9 mouse cellular contexts compared by ENCODE assay signal in the genomic region with DNA sequence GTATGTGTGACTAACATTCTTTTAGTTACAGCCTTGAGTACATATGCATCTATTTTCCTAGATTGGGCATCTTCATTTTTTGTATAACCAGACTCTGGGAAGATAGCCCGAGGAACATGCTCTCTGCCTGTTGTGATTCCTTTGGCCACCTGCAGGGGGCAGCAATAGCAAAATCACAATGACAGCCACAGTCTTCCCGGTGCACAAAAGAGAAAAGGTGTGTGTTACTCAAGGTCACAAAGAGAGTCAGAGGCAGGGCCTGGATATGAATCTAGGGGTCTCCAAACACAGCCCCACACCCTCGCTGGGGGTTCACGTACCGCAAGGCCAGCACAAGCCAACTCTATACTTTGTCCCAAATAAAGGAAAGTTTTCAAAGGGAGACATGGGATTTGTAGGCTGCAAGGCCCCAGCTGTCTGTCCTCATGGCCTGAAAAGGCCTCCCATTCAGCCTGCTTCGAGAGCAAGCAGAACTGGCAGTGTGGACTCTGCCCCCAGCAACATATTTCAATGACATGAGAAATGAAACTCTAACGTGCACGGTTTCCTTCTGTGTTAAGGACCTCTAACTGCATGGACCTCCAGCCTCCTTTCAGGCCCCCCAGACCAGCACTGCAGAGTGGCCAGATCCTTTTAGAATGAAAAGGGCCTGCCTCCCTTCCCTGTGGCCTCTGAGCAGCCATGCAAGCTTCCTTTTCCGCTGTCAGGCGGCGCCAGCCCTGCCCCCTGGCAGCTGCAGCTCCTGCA. TPM values are rescaled to one million over a fixed set of nuclear protein-coding genes. Genes with fewer than 3 reads are reported as not detected.
DNase-seq lines count a peak whose midpoint lies in the region; ATAC-seq and TF ChIP-seq lines count a peak whose summit lies in the region.
"Had no signal": no experiment of that assay in that cellular context is flagged by ENCODE, and none has a peak within 500 bp of the region (broad histone marks: within the 10 kb centered on the region; RNA-seq: fewer than 3 reads in every experiment).

No protein-coding gene starts in this region.

- no peak overlapping the region for H3K4me2 ChIP-seq in forebrain, embryonic 12.5 days
- H3K4me2 ChIP-seq in hindbrain, embryonic 16.5 days (ENCODE audit: low read length), result no peak overlapping the region
- no peak overlapping the region for H3K4me2 ChIP-seq in midbrain, postnatal 0 days (ENCODE audit: low read depth, low read length, poor library complexity, severe bottlenecking)
- H3K4me2 ChIP-seq: limb, embryonic 15.5 days had no signal

- H3K4me3 ChIP-seq in forebrain, embryonic 12.5 days (replicated peaks), result no peak overlapping the region
- no peak overlapping the region for H3K4me3 ChIP-seq in hindbrain, embryonic 16.5 days (ENCODE audit: low read length)
- no peak overlapping the region for H3K4me3 ChIP-seq in limb, embryonic 10.5 days
- H3K4me3 ChIP-seq in midbrain, postnatal 0 days (ENCODE audit: low read depth, low read length), result no peak overlapping the region
- H3K4me3 ChIP-seq: limb, embryonic 15.5 days had no signal

- peaks cover 35% of the 10 kb centered on the region for H3K4me1 ChIP-seq in forebrain, embryonic 12.5 days
- H3K4me1 ChIP-seq in hindbrain, embryonic 16.5 days (ENCODE audit: control insufficient read depth, insufficient read depth, low read depth, low read length), result peaks cover 8% of the 10 kb centered on the region; the same call in 1 of the 2 replicates
- peaks cover 51% of the 10 kb centered on the region for H3K4me1 ChIP-seq in limb, embryonic 10.5 days
- H3K4me1 ChIP-seq in midbrain, postnatal 0 days (ENCODE audit: insufficient read depth, low read length), result no peaks in the 10 kb centered on the region

- no peak for TF ChIP-seq POLR2A in brain, embryonic 14.5 days (IDR thresholded peaks at IDR 0.05; ENCODE audit: borderline replicate concordance, extremely low read depth, insufficient read depth, insufficient read length, poor library complexity, severe bottlenecking)

- WGBS in forebrain, embryonic 12.5 days, result 29% methylated on average over 11 of the region's 11 CpGs
- 37% methylated on average over 11 of the region's 11 CpGs for WGBS in hindbrain, embryonic 16.5 days
- 37% methylated on average over 11 of the region's 11 CpGs for WGBS in limb, embryonic 10.5 days
- WGBS in midbrain, postnatal 0 days, result 33% methylated on average over 11 of the region's 11 CpGs

- peak overlapping the region; percentile 57 for H3K27ac ChIP-seq in forebrain, embryonic 12.5 days
- H3K27ac ChIP-seq in hindbrain, embryonic 16.5 days (ENCODE audit: low read depth, low read length), result no peak overlapping the region
- peak overlapping the region; percentile 72 for H3K27ac ChIP-seq in limb, embryonic 10.5 days
- H3K27ac ChIP-seq in midbrain, postnatal 0 days (ENCODE audit: low read depth, low read length), result no peak overlapping the region
- H3K27ac ChIP-seq: limb, embryonic 15.5 days had no signal

- H3K9me3 ChIP-seq in forebrain, embryonic 12.5 days, result no peaks in the 10 kb centered on the region
- H3K9me3 ChIP-seq in hindbrain, embryonic 16.5 days (ENCODE audit: control insufficient read depth, low read length), result no peaks in the 10 kb centered on the region
- H3K9me3 ChIP-seq in limb, embryonic 10.5 days (replicated peaks), result no peaks in the 10 kb centered on the region
- H3K9me3 ChIP-seq in midbrain, postnatal 0 days (ENCODE audit: low read length), result no peaks in the 10 kb centered on the region
- H3K9me3 ChIP-seq: limb, embryonic 15.5 days had no signal

- no peaks in the 10 kb centered on the region for H3K36me3 ChIP-seq in forebrain, embryonic 12.5 days (replicated peaks)
- no peaks in the 10 kb centered on the region for H3K36me3 ChIP-seq in hindbrain, embryonic 16.5 days (ENCODE audit: control insufficient read depth, insufficient read depth, low read length)
- peaks cover 6% of the 10 kb centered on the region; the same call in 1 of the 2 replicates for H3K36me3 ChIP-seq in limb, embryonic 10.5 days
- H3K36me3 ChIP-seq in midbrain, postnatal 0 days (ENCODE audit: insufficient read depth, low read length), result no peaks in the 10 kb centered on the region
- H3K36me3 ChIP-seq: limb, embryonic 15.5 days had no signal

- peak; percentile 55 for DNase-seq in layer of hippocampus, adult 11-12 months (ENCODE audit: low spot score)
- no peak for DNase-seq in layer of hippocampus, adult 9-10 months (ENCODE audit: low spot score)
- DNase-seq in brain, embryonic 14.5 days (ENCODE audit: low read depth), result peak; percentile 74
- DNase-seq in limb, embryonic 10.5 days (ENCODE audit: low spot score), result peak; percentile 76
- peak; percentile 55 for DNase-seq in midbrain, postnatal 0 days (ENCODE audit: low spot score)
- DNase-seq in spleen, postnatal 4 days (ENCODE audit: low spot score in 2 of 2), result peak; percentile 51 to 71

- H3K9ac ChIP-seq in forebrain, embryonic 12.5 days, result no peak overlapping the region
- no peak overlapping the region for H3K9ac ChIP-seq in hindbrain, embryonic 16.5 days (ENCODE audit: low read depth, low read length)
- no peak overlapping the region for H3K9ac ChIP-seq in midbrain, postnatal 0 days (replicated peaks; ENCODE audit: low read length, poor library complexity, severe bottlenecking)
- H3K9ac ChIP-seq: limb, embryonic 15.5 days had no signal

- TF ChIP-seq CTCF in brain, embryonic 14.5 days (IDR thresholded peaks at IDR 0.05; ENCODE audit: borderline replicate concordance, extremely low read depth, insufficient read depth, insufficient read length), result peak; percentile 87; the same call in 1 of the 2 replicates
- TF ChIP-seq CTCF in midbrain, postnatal 0 days (IDR thresholded peaks at IDR 0.05), result peak; percentile 88

- H3K27me3 ChIP-seq in forebrain, embryonic 12.5 days, result no peaks in the 10 kb centered on the region
- H3K27me3 ChIP-seq in hindbrain, embryonic 16.5 days (replicated peaks; ENCODE audit: control insufficient read depth, insufficient read depth, low read length), result no peaks in the 10 kb centered on the region
- H3K27me3 ChIP-seq in limb, embryonic 10.5 days (ENCODE audit: low read depth, poor library complexity, severe bottlenecking), result no peaks in the 10 kb centered on the region
- H3K27me3 ChIP-seq in midbrain, postnatal 0 days (ENCODE audit: insufficient read depth, low read length), result no peaks in the 10 kb centered on the region
- H3K27me3 ChIP-seq: limb, embryonic 15.5 days had no signal

- ATAC-seq in forebrain, embryonic 12.5 days (ENCODE audit: low FRiP score), result peak; percentile 68
- ATAC-seq in hindbrain, embryonic 16.5 days, result peak; percentile 64; the same call in 1 of the 2 replicates
- ATAC-seq in midbrain, postnatal 0 days (ENCODE audit: low FRiP score), result peak; percentile 59; the same call in 1 of the 2 replicates

RNA-seq across cellular contexts. Expression of a gene that starts 15.5 kb away (rescaled TPM):
- 28.2 and 30.9 TPM in 2 replicates for polyA plus RNA-seq in brain, embryonic 14.5 days (2012; rRNA removed)
- polyA plus RNA-seq in forebrain, embryonic 12.5 days (2016; fragmentation: Nextera tagmentation; extraction: Ambion mirVana), result 9.4 and 10.5 TPM in 2 replicates
- polyA plus RNA-seq in hindbrain, embryonic 16.5 days (2015; fragmentation: Nextera tagmentation; extraction: Ambion mirVana), result 5.0 and 5.4 TPM in 2 replicates
- polyA plus RNA-seq in limb, embryonic 10.5 days (2016; fragmentation: Nextera tagmentation; extraction: Ambion mirVana), result 8.5 and 13.9 TPM in 2 replicates
- total RNA-seq in midbrain, postnatal 0 days (2014; rRNA removed), result 14.5 and 20.1 TPM in 2 replicates
- 2.4 and 3.5 TPM in 2 replicates for polyA plus RNA-seq in midbrain, postnatal 0 days (2015; fragmentation: Nextera tagmentation; extraction: Ambion mirVana)

Comparison
In these comparisons a context has a peak if more than half of its experiments do, and no peak if none do; other contexts are left out.
1. H3K27ac ChIP-seq: peak in forebrain, embryonic 12.5 days (single experiment) and limb, embryonic 10.5 days (single experiment); none in hindbrain, embryonic 16.5 days (single experiment) and midbrain, postnatal 0 days (single experiment).
2. Peak in every context shown above with its lines, with median percentiles within 50 percentile points of each other: ATAC-seq.